Mouse (Mus musculus) brain, embryonic 14.5 days (tissue): ENCODE data around the gene Entpd1. TPM values are rescaled to one million over a fixed set of nuclear protein-coding genes. Genes with fewer than 3 reads are reported as not detected.

Source experiments
- DNase-seq: peaks from one replicate; pipeline ENCODE4 v3.0.0-alpha.2; 2011; ENCODE audit warnings: low read depth
- CTCF ChIP-seq: fragments of 200-500 bp; IDR thresholded peaks from 2 replicates; pipeline ENCODE4 v1.5.1; 2012; ENCODE audit warnings: inconsistent platforms, mild to moderate bottlenecking, moderate library complexity, borderline replicate concordance; ENCODE audit not compliant: insufficient read depth, insufficient read length; ENCODE audit errors: extremely low read depth
- POLR2A ChIP-seq: fragments of 200-500 bp; IDR thresholded peaks from 2 replicates; pipeline ENCODE4 v1.6.1; 2012; ENCODE audit warnings: mild to moderate bottlenecking, inconsistent platforms, borderline replicate concordance; ENCODE audit not compliant: poor library complexity, insufficient read depth, insufficient read length, severe bottlenecking; ENCODE audit errors: extremely low read depth
- polyA plus RNA-seq: library from polyadenylated mRNA; depleted of rRNA; stranded (reverse); fragments of >200 nt; gene quantifications from 2 replicates; pipeline ENCODE4 v1.2.3, GENCODE M21; 2012

Gene Entpd1
- polyA plus RNA-seq, 1 experiment = 10.6 TPM

- DNase-seq = peak; percentile 7
- no peak for TF ChIP-seq POLR2A
- no peak for TF ChIP-seq CTCF
Observed at GRCm38 (mm10) chr19:40678532-40679307, 66.6 kb downstream of the Entpd1 start.

- no peak for TF ChIP-seq CTCF
- TF ChIP-seq POLR2A = no peak
- no peak for DNase-seq
Observed at GRCm38 (mm10) chr19:40679632-40680031, 67.5 kb downstream of the Entpd1 start.

GRCm38 (mm10) chr19:40684124-40684523, 72.0 kb downstream of the Entpd1 start:
- no peak for DNase-seq
- TF ChIP-seq CTCF (no peak), POLR2A (no peak)

GRCm38 (mm10) chr19:40684566-40684965, 72.4 kb downstream of the Entpd1 start:
- DNase-seq = no peak
- no peak for TF ChIP-seq CTCF
- no peak for TF ChIP-seq POLR2A

- DNase-seq = no peak
- no peak for TF ChIP-seq POLR2A
- no peak for TF ChIP-seq CTCF
Observed at GRCm38 (mm10) chr19:40687291-40687927, 75.2 kb downstream of the Entpd1 start.

- DNase-seq = no peak
- TF ChIP-seq CTCF (no peak), POLR2A (no peak)
Observed at GRCm38 (mm10) chr19:40693201-40693600, 81.0 kb downstream of the Entpd1 start.

- TF ChIP-seq POLR2A (no peak), CTCF (no peak)
- no peak for DNase-seq
Observed at GRCm38 (mm10) chr19:40696116-40696515, 84.0 kb downstream of the Entpd1 start.

- DNase-seq = no peak
- no peak for TF ChIP-seq CTCF
- TF ChIP-seq POLR2A = no peak
Observed at GRCm38 (mm10) chr19:40698103-40698853, 86.1 kb downstream of the Entpd1 start.

GRCm38 (mm10) chr19:40699816-40700215, 87.7 kb downstream of the Entpd1 start:
- TF ChIP-seq CTCF (no peak), POLR2A (no peak)
- peak; percentile 13 for DNase-seq

- peak; percentile 75 for DNase-seq
- no peak for TF ChIP-seq POLR2A
- no peak for TF ChIP-seq CTCF
Observed at GRCm38 (mm10) chr19:40702406-40702805, 90.2 kb downstream of the Entpd1 start.

GRCm38 (mm10) chr19:40712889-40713628, 100.9 kb downstream of the Entpd1 start:
- TF ChIP-seq POLR2A = no peak
- DNase-seq = peak; percentile 16

- no peak for TF ChIP-seq POLR2A
- TF ChIP-seq CTCF = no peak
- DNase-seq = no peak
Observed at GRCm38 (mm10) chr19:40714700-40715099, 102.5 kb downstream of the Entpd1 start.

- no peak for DNase-seq
- TF ChIP-seq POLR2A (no peak), CTCF (no peak)
Observed at GRCm38 (mm10) chr19:40716981-40717380, 104.8 kb downstream of the Entpd1 start.

- no peak for DNase-seq
- TF ChIP-seq POLR2A (no peak), CTCF (no peak)
Observed at GRCm38 (mm10) chr19:40719439-40720105, 107.4 kb downstream of the Entpd1 start.
